Mouse (Mus musculus) frontal cortex, postnatal 25 days (tissue): ENCODE measurements around the gene Hmgcs2.
A peak's percentile ranks its signal among the peaks of the same experiment; 100 is the strongest.
"Not testable (repeated sequence)": the region's sequence is repeated elsewhere in the genome, so short reads cannot be mapped to it uniquely, and the experiment has no call there.

ENCODE experiments used
- DNase-seq, 2 experiments: peaks; one replicate each; pipeline ENCODE4 v3.0.0; 2022; ENCODE audit warnings: low spot score in 2 of 2

Gene Hmgcs2

DNA sequence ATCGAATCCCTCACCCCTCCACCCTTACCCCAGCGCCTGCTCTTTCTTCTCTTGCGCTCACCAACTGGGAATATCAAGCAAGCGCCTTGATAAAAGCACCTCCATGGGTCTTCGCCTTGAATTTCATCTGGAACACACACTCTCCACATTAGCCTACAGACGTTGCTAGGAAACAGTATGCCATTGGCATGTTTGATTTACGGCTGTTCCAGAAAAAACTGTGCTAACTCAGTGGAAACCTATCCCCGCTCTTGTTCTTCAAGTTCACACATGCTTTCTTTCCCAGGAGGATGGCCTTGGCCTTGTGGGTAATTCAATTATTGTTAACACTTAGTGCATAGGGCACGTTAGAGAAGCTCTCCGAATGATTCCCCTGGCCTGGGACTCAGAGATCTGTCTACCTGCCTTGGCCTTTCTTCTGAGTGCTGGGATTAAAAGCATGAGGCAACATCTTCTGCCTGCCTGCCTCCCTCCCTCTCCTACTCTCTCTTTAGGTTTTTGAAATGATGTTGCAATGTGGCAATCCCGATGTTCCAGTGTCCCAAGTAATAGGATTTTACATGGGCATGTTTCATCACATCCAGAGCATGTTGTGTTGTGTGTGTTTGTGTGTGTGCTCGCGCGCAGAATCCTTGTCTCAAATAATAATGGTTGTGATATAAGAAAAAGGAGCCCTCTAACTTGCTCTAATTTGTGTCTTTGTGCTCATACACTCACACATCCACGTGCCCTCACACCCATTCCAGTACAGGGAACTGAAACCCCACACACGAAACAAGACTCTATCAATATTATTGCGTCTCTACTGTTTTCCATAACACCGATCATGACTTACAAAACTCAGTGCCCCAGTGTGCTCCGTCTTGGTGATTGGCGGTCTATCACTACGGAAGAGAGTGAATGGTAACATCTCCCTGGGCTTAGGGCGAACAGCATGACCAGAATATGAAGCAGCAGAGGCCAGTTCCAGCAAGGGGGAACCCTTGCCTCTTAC lies 56.7 kb downstream of the Hmgcs2 start:
- DNase-seq: no peak

DNA sequence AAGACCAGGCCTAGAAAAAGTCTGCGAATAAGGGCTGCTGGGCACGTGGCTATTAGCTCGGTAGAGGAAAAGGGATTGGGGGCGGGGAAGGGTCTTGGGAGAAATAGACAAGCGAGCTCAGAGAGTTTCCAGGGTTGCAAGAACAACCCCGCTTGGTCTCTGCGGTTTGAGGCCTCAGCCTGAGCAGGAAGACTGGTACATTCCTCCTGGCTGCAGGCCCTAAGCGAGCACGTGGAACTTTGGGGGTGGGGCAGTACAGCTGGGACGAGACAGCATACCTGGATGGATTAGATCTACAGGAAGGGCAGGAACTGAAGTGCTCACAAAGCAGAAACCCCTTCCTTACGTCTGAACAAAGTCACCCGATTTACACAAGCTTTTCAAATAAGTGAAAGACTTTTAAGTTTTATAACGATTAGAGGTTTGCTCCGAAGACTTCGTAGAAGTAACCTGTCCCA lies 58.4 kb downstream of the Hmgcs2 start:
- no peak for DNase-seq

DNA sequence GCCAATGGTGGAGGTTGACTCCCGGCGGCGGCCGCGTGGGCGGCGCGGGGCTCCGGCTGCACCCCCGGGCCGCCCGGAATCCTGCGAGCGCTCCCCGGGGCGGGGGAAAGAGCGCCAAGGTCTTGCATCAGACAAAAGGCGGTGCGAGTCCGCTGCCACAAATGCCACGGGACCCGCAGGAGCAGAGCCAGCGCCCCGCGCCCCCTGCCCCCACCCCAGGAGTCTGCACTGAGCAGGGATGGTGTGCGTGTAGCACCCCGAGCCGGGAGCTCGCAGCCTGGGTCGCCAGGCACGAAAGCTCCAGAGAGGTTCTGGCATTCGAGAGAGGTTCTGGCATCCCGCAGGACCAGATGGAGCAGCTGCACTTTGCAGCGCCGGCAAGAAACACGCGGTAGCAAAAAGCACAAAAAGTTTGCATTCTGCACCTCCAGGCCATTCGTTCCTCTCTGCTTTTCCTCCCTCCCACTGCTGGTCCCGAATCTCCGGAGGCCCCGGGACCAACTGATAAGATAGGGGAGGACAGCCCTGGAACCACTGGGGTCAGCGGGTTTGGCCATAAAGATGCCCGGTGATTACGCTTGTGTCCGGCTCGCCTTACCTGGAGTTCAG lies 59.0 kb downstream of the Hmgcs2 start:
- DNase-seq: no peak

DNA sequence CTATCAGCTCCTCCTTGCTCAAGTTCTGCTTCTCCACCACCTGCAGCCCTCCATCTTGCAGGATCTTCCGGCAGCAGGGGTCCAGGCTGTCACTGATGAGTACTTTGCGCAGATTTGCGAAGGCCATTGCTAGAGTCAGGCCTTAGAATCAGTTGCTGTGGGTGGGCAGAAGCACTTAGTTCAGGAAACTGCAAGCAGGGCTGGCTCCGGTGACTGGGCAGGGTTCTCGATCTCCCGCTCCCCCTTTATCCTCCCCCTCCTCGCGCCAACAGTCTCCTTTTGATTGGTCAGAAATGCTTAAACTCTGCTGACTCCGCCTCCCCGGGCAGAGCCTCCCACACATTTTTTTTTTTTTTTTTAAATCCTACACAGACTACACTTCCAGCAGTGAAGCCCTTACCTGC lies 59.5 kb downstream of the Hmgcs2 start, which contains the start of gene Phgdh:
Gene Phgdh (minus strand): TSS at position 285 of the 404 bp plus-strand sequence.
- DNase-seq: not testable (repeated sequence)

DNA sequence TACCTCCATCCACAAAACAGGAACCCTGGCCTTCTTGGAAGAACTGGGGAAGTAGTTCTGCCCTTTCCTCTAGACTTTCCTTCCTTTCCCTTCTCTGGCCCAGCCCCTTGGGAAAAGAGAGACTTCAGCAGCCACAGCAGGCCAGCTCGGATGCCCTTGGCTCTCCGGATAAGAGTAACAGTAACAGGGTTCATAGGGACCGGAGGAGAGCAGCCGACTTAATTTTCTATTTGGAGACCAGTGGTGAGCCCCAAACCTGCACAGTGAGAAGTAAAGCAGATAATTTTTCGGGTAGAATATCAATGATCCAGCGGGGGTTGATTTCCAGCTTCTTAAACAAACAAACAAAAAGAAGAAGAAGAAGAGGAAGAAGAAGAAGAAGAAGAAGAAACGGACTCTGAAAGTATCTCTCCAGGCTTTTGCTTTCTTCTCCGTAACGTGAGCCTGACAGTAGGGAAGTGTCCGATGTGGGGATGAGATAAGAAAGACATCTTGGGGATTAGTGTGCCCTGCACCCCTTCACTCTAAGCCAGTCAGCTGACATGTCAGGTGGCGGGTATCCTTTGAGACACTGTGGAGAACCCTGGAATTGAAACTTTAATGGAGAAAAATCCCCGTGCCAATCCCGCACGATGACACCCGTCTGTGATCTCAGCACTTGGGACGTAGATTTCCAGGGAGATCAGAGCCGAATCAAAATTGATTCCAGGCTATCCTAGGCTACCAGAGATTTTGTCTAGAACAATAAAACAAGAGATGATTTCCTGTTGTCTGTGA lies 60.8 kb downstream of the Hmgcs2 start:
- DNase-seq: no peak

DNA sequence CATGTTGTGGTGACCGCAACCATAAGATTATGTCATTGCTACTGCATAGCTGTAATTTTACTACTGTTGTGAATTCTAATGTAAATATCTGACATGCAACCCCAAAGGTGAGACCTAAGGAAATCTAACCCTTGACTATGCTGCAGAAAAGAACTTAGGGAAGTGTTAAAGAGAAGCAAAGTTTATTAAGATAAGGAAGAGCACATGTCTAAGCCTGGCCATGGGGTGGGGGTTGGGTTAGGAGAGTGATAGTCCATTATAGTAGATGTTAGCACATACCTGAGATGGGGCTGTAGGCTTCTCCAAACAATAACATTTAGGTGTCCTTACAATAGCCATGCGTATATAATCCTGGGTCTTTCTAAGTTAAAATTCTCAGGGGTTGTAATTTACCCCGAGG lies 63.0 kb downstream of the Hmgcs2 start:
- no peak for DNase-seq

DNA sequence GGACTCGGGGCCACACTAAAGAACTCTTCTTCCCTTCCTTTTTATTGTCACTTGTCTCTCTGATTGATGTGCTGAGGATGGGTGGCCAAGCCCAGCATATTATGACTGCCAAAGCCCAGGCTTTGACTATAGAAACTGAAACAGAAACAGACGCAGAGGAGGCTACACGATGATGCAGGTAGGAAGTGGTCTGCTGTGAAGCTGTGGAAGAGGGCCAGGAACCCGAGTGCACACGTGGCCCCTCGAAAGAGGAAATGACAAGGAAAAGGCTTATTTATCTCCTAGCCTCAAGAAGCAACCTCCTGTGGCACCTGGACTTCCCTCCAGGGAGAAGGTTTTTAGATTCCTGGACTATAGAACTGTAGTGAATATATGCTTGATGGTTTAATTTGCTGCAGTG lies 67.9 kb downstream of the Hmgcs2 start:
- DNase-seq: no peak

DNA sequence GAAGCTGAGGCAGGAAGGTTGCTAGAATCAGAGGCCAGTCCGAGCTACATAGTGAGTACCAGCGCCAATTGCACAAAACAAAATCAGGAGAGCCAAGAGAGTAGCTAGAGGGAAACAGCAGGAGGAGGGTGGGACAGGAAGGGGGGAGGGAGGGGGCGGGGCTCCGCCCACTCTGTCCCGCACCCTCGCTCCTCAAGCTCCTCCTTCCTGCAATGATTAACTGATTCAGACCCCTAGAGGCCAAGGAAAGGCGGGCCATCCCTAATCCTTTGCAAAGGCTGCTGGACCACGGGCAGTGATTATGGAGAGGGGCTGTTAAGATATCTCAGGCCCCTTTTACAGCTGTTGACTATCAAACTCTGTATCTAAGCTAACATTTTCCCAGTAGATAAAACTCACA lies 68.5 kb downstream of the Hmgcs2 start:
- no peak for DNase-seq

DNA sequence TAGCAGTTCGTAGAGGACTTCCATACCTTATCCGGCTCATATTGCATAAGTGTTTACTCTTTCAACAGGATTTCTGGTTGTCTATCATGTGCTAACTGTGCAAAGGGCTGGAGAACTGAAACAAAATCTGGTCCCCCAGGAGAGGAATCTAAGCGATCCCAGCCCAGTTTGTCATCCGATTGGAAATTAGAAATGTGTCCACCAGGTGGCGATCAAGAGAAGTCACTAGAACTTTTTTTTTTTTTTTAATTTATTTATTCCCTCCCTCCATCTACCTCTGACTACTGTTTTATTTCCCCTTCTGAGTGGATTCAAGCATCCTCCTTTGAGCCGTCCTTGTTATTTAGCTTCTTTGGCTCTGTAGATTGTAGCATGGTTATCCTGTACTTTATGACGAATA lies 73.7 kb downstream of the Hmgcs2 start:
- peak; percentile 49 to 64 for DNase-seq

DNA sequence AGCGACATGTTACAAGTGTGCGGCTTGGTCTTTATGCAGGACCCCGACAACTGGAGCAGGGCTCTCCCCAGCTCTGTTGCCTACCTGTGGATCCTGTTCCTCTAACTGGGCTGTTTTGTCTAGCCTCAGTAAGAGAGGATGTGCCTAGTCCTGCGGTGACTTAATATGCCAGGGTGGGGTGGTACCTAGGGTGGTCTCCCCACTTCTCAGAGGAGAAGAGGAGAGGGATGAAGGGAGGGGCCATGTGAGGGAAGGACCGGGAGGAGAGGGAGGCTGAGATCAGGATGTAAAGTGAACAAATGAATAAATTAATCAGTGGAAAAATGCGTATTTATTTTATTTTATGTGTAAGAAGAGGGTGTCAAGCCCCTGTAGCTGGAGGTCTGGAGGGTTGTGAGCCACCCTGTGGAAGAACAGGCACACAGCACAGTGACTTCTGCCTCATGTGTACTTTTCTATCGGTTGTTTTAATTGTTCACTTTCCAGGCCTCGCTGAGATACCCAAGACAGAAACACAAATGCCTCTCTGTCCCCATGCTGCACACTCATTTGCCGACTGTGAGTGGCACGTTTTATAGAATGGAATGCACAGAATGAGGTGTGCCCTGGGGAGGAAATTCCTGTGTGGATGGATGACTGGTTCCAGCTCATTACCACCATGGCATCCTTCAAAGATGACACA lies 75.2 kb downstream of the Hmgcs2 start:
- DNase-seq: no peak

DNA sequence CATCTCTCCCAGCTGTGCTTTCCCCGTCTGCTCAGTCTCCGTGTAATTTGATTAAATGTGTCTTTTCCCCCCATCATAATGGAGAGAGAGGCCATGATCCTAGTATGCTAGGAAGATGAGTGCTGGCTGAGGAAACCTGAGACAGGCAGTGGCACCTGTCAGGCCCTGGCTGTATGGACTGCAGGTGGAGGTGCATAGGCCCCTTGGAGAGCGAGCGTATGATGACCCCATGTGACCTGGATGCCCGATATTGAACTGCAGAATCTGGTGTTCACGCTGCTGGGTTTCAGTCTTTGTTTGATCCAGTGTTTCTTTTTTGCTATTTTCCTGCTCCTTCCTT lies 75.8 kb downstream of the Hmgcs2 start:
- DNase-seq: no peak

DNA sequence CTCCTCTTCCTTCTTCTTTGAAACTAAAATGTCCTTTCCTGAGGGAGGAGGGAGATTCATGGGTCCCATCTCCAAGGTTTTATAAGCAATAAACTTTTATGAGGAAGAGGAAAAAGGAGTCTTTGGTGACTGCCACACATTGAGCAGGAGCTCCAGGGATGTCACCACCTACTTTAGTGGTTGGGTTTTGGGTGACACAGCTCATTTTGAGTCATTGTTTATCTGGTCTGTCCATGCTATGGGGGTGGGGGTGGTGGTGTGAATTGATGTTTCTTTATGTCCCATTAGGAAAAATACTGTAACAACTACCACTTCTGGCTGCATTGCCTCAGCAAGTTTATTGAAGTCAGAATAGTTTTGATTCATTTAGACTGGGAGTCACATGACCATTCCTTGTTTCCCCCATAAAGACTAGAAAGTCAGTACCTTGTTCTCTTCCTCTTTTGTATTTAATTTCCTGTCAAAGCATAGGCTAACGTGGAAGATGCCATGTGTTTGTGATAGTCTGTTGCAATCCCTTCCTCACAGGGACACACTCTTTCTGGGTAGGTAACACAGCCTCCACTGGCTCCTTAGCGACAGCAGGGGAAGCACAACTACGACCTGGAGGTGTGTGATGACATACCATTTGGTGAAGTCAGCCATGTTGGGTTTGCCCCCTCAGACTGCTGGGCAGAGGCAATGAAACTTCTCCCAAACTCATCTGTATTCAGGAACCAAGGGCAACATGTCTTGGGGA lies 76.6 kb downstream of the Hmgcs2 start:
- no peak for DNase-seq
